Mouse (Mus musculus): ENCODE data around the gene Aqp6. TPM values are rescaled to one million over a fixed set of nuclear protein-coding genes. Genes with fewer than 3 reads are reported as not detected.

Aqp6 gene
- polyA plus RNA-seq, 1 experiment, result not detected

- DNase-seq, result no peak
- no peak for TF ChIP-seq CTCF (IDR thresholded peaks at IDR 0.05; ENCODE audit: insufficient read depth, low read length)
- no peak for TF ChIP-seq POLR2A (IDR thresholded peaks at IDR 0.05; ENCODE audit: borderline replicate concordance, extremely low read depth, low read depth, low read length)
- H3K4me3 ChIP-seq (replicated peaks; ENCODE audit: extremely low read depth, low read depth, low read length), result no peak overlapping the region
- WGBS, result 86% methylated on average over 7 of the region's 7 CpGs
- H3K4me1 ChIP-seq (ENCODE audit: control insufficient read depth, insufficient read depth, low read length), result no peaks in the 10 kb centered on the region
Measured at GRCm38 (mm10) chr15:99634702-99635101, 33.5 kb downstream of the Aqp6 start.

DNA sequence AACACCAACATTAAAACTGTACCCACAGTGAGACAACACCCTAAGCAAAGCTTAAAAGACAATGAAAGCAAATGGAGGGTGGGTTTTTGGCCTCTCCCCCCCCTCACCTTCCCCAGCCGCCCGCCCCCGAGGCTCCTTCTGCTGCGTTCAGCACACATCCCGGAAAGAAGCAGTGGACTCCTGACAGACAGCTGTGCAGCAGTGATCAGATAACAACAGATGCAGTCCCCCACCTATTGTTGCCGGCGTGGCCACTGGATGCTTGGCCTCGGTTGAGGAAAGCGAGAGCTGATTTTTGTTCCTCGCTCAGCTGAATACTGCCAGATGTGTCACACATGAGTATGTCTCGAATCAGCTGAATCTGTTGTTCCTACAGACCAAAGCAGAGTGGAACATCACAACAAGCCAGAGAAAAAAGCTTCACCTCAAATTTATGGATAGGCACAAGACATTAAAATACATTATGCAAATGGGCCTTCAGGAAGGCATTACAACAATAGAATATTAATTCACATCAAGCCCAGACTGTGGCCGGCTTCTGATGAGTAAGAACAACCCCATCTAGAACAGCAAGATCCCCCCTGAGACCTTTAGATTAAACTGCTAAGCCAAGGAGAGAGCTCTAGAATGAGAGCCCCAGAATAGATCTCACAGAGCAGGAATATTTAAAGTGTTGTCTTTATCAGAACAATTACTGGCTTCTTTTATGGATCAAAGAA, 36.4 kb downstream of the Aqp6 start:
- TF ChIP-seq POLR2A (IDR thresholded peaks at IDR 0.05; ENCODE audit: borderline replicate concordance, extremely low read depth, low read depth, low read length) (no peak), CTCF (IDR thresholded peaks at IDR 0.05; ENCODE audit: insufficient read depth, low read length) (no peak)
- no peak for DNase-seq
- WGBS, result 84% methylated on average over 12 of the region's 12 CpGs
- Histone ChIP-seq H3K4me1 (ENCODE audit: control insufficient read depth, insufficient read depth, low read length) (no peaks in the 10 kb centered on the region), H3K4me3 (replicated peaks; ENCODE audit: extremely low read depth, low read depth, low read length) (no peak overlapping the region)

- Histone ChIP-seq H3K4me1 (ENCODE audit: control insufficient read depth, insufficient read depth, low read length) (no peaks in the 10 kb centered on the region), H3K4me3 (replicated peaks; ENCODE audit: extremely low read depth, low read depth, low read length) (no peak overlapping the region)
- no peak for TF ChIP-seq POLR2A (IDR thresholded peaks at IDR 0.05; ENCODE audit: borderline replicate concordance, extremely low read depth, low read depth, low read length)
- TF ChIP-seq CTCF (IDR thresholded peaks at IDR 0.05; ENCODE audit: insufficient read depth, low read length), result no peak
- no peak for DNase-seq
- WGBS, result 93% methylated on average over 5 of the region's 5 CpGs
Measured at GRCm38 (mm10) chr15:99638124-99638485, 36.9 kb downstream of the Aqp6 start.

- 71% methylated on average over 6 of the region's 6 CpGs for WGBS
- TF ChIP-seq CTCF (IDR thresholded peaks at IDR 0.05; ENCODE audit: insufficient read depth, low read length) (no peak), POLR2A (IDR thresholded peaks at IDR 0.05; ENCODE audit: borderline replicate concordance, extremely low read depth, low read depth, low read length) (no peak)
- Histone ChIP-seq H3K4me3 (replicated peaks; ENCODE audit: extremely low read depth, low read depth, low read length) (no peak overlapping the region), H3K4me1 (ENCODE audit: control insufficient read depth, insufficient read depth, low read length) (no peaks in the 10 kb centered on the region)
- no peak for DNase-seq
Measured at GRCm38 (mm10) chr15:99642622-99643021, 41.4 kb downstream of the Aqp6 start.

DNA sequence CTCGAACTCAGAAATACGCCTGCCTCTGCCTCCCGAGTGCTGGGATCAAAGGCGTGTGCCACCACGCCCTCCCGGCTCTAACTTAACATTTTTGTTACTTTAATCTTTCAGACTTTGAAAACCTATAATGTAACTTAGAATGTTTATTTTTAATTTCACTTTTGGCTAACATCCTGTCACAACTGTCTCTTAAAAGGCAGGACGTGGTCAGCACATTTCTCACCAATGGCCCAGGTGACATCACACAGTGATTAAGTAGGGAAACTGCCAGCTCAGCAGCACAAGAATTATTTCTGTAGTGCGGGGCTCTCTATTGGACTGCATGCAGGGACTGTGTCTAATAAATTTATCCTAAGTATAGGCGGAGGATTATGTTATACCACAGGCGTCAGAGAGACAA, 42.6 kb downstream of the Aqp6 start:
- TF ChIP-seq POLR2A (IDR thresholded peaks at IDR 0.05; ENCODE audit: borderline replicate concordance, extremely low read depth, low read depth, low read length), result no peak
- TF ChIP-seq CTCF (IDR thresholded peaks at IDR 0.05; ENCODE audit: insufficient read depth, low read length), result no peak
- Histone ChIP-seq H3K4me3 (replicated peaks; ENCODE audit: extremely low read depth, low read depth, low read length) (no peak overlapping the region), H3K4me1 (ENCODE audit: control insufficient read depth, insufficient read depth, low read length) (no peaks in the 10 kb centered on the region)
- 83% methylated on average over 10 of the region's 10 CpGs for WGBS
- DNase-seq, result no peak

DNA sequence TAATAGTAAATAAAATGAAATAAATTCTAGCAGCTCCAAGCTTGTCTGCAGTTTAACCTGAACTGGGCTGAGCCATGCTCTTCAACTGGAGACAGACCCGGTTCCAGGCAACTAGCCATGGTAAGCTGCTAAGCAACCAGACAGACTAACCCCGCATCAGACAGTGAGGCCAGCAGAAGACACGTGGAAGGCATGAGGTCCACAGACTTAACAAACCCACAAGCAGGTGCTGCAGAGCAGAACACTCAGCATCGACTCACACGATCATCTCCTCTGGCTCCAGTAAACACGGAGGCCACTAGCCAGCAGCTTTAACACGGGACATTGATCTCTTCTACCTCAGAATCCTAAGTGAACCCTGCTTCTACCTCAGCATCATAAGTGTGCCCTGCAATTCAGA, 43.6 kb downstream of the Aqp6 start:
- Histone ChIP-seq H3K4me1 (ENCODE audit: control insufficient read depth, insufficient read depth, low read length) (no peaks in the 10 kb centered on the region), H3K4me3 (replicated peaks; ENCODE audit: extremely low read depth, low read depth, low read length) (no peak overlapping the region)
- TF ChIP-seq POLR2A (IDR thresholded peaks at IDR 0.05; ENCODE audit: borderline replicate concordance, extremely low read depth, low read depth, low read length) (no peak), CTCF (IDR thresholded peaks at IDR 0.05; ENCODE audit: insufficient read depth, low read length) (no peak)
- WGBS, result 56% methylated on average over 7 of the region's 7 CpGs
- no peak for DNase-seq

DNA sequence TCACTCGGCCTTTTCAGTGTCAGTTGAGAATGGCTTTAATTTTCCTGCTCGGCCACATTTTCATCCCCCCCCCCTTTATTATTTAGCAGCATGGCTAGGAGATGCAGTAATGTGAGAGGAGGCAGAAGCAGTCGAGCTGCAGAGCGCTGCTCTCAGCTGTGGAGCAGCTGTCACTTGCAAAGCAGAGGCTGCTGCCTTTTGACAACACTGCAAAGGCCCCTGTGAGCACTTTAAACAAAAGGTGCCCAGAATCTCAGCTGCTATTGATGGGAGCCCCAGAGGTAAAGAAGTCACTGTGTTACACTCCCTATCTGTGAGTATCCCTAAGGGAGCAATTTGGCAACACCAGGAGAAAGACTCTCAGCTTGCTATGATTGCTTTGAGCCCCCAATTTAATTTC, 47.1 kb downstream of the Aqp6 start:
- 51% methylated on average over 4 of the region's 4 CpGs for WGBS
- Histone ChIP-seq H3K4me1 (ENCODE audit: control insufficient read depth, insufficient read depth, low read length) (no peaks in the 10 kb centered on the region), H3K4me3 (replicated peaks; ENCODE audit: extremely low read depth, low read depth, low read length) (no peak overlapping the region)
- no peak for DNase-seq
- TF ChIP-seq CTCF (IDR thresholded peaks at IDR 0.05; ENCODE audit: insufficient read depth, low read length), result no peak
- TF ChIP-seq POLR2A (IDR thresholded peaks at IDR 0.05; ENCODE audit: borderline replicate concordance, extremely low read depth, low read depth, low read length), result no peak

GRCm38 (mm10) chr15:99649067-99649761, 48.0 kb downstream of the Aqp6 start:
- WGBS, result 20% methylated on average over 6 of the region's 6 CpGs
- TF ChIP-seq CTCF (IDR thresholded peaks at IDR 0.05; ENCODE audit: insufficient read depth, low read length), result no peak
- no peak for TF ChIP-seq POLR2A (IDR thresholded peaks at IDR 0.05; ENCODE audit: borderline replicate concordance, extremely low read depth, low read depth, low read length)
- DNase-seq, result no peak
- Histone ChIP-seq H3K4me3 (replicated peaks; ENCODE audit: extremely low read depth, low read depth, low read length) (no peak overlapping the region), H3K4me1 (ENCODE audit: control insufficient read depth, insufficient read depth, low read length) (no peaks in the 10 kb centered on the region)

DNA sequence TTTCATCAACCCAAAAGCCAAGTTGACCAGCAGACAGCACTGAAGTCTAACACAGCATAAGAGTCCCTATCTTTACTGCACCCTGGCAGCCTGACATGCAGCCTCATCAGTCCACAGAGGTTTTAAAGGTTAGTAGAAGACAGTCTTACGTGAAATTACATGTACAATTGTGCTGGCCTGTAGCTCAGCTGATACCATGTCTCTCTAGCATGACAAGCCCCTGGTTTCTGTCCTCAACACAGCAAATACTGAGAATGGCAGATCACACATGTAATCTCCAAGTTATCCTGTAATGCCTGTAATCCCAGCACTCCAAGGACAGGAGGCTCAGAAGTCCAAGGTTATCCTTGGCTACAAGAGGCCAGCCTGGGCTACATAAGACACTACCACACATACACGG, 49.1 kb downstream of the Aqp6 start:
- no peak overlapping the region for H3K4me3 ChIP-seq (replicated peaks; ENCODE audit: extremely low read depth, low read depth, low read length)
- TF ChIP-seq POLR2A (IDR thresholded peaks at IDR 0.05; ENCODE audit: borderline replicate concordance, extremely low read depth, low read depth, low read length) (no peak), CTCF (IDR thresholded peaks at IDR 0.05; ENCODE audit: insufficient read depth, low read length) (no peak)
- 31% methylated on average over 2 of the region's 2 CpGs for WGBS
- no peaks in the 10 kb centered on the region for H3K4me1 ChIP-seq (ENCODE audit: control insufficient read depth, insufficient read depth, low read length)
- no peak for DNase-seq

Measured in lung, adult 2 months (tissue).